Mouse (Mus musculus): Measurements from ENCODE around the gene Pi4k2a. TPM values are rescaled to one million over a fixed set of nuclear protein-coding genes. Genes with fewer than 3 reads are reported as not detected.

Pi4k2a gene
- polyA plus RNA-seq, 1 experiment from 2014 or later, result 9.7 TPM

DNA sequence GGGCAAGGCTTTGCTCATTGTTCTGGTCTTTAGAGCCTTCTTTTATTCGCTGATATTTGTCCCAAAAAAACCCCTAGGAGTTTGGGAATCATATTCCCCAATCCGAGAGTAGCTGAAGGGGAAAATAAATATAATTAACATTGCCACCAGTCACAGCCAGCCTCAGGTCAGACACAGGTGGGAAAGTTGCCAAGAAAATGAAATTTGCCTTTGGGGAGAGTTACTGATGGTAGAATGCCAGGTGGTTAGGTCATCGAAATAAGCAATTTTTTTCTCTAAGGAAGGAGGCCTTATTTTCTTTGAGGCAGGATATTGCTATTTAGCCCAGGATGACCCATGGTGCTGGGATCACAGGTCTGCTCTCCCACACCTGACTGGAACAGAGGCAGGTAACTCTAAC is 76.5 kb downstream of the Pi4k2a start:
- peaks cover 39% of the 10 kb centered on the region for H3K27me3 ChIP-seq
- peaks cover 42% of the 10 kb centered on the region for H3K4me1 ChIP-seq (replicated peaks)
- H3K36me3 ChIP-seq, result no peaks in the 10 kb centered on the region
- H3K9ac ChIP-seq, result no peak overlapping the region
- H3K4me2 ChIP-seq, result no peak overlapping the region
- H3K9me3 ChIP-seq (replicated peaks), result no peaks in the 10 kb centered on the region
- 41% methylated on average over 3 of the region's 3 CpGs for WGBS (ENCODE audit: insufficient replicate concordance)
- DNase-seq (no peak), ATAC-seq (ENCODE audit: low read depth) (no peak)
- H3K4me3 ChIP-seq (replicated peaks), result no peak overlapping the region
- H3K27ac ChIP-seq, result no peak overlapping the region

DNA sequence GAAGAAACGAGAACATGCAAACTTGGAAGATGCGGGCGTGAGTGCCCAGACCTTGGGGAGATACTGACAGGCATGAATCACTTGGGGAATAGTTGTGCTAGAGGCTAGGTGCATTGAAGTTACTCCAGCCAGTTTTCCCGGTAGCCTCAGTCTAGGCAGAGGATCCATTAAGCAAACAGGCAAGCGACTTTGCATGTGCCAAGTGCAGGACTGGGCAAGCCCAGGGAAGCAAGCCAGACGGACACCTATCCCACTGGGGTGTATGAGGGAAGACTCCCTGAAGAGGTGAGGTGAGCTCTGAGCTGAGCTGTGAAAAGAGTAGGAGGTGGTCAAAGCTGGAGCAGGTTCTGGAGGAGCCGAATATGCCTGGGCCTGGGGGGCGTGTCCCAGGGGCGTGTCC is 77.2 kb downstream of the Pi4k2a start:
- Histone ChIP-seq H3K4me1 (replicated peaks) (peaks cover 49% of the 10 kb centered on the region), H3K9me3 (replicated peaks) (no peaks in the 10 kb centered on the region), H3K4me3 (replicated peaks) (no peak overlapping the region), H3K27ac (no peak overlapping the region), H3K4me2 (no peak overlapping the region), H3K27me3 (peaks cover 39% of the 10 kb centered on the region), H3K36me3 (no peaks in the 10 kb centered on the region), H3K9ac (no peak overlapping the region)
- no peak for ATAC-seq (ENCODE audit: low read depth)
- 65% methylated on average over 9 of the region's 9 CpGs for WGBS (ENCODE audit: insufficient replicate concordance)
- no peak for DNase-seq

DNA sequence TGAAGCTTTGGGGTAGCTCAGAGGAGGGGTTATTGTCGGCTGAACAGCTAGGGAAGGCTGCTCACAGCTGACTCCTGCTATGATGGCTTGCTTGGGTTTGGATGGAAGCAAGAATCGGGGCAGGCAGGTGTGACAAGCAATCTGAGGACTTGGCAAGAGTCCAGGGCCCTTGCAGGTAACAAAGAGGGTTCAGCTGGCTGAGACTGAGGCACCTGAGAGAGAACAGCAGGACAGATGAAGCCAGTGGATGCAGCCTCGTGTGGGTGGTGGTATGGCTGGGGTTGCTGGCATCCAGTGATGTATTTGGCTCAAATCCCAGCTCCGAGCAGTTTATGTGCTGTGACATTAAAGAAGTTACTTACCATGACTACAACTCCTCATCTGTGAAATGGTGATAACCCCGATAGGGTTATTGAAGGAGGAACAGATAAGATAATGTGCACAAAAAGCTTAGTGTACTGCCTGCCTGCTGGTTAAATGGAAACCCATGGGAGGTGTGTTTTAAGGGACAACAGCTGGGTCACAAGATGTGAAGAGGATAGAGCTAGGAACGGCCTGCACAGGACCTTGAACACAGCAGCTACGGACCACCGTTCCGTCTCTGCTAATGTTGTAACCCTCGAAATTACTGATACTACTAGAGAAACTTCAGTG is 79.2 kb downstream of the Pi4k2a start:
- Histone ChIP-seq H3K9ac (peak overlapping the region; percentile 93), H3K9me3 (replicated peaks) (no peaks in the 10 kb centered on the region), H3K36me3 (no peaks in the 10 kb centered on the region), H3K4me3 (replicated peaks) (peak overlapping the region; percentile 94), H3K4me2 (peak overlapping the region; percentile 88), H3K4me1 (replicated peaks) (peaks cover 52% of the 10 kb centered on the region), H3K27me3 (peaks cover 32% of the 10 kb centered on the region), H3K27ac (peak overlapping the region; percentile 64)
- WGBS (ENCODE audit: insufficient replicate concordance), result 40% methylated on average over 10 of the region's 10 CpGs
- peak; percentile 33 for ATAC-seq (ENCODE audit: low read depth)
- DNase-seq, result peak; percentile 35

DNA sequence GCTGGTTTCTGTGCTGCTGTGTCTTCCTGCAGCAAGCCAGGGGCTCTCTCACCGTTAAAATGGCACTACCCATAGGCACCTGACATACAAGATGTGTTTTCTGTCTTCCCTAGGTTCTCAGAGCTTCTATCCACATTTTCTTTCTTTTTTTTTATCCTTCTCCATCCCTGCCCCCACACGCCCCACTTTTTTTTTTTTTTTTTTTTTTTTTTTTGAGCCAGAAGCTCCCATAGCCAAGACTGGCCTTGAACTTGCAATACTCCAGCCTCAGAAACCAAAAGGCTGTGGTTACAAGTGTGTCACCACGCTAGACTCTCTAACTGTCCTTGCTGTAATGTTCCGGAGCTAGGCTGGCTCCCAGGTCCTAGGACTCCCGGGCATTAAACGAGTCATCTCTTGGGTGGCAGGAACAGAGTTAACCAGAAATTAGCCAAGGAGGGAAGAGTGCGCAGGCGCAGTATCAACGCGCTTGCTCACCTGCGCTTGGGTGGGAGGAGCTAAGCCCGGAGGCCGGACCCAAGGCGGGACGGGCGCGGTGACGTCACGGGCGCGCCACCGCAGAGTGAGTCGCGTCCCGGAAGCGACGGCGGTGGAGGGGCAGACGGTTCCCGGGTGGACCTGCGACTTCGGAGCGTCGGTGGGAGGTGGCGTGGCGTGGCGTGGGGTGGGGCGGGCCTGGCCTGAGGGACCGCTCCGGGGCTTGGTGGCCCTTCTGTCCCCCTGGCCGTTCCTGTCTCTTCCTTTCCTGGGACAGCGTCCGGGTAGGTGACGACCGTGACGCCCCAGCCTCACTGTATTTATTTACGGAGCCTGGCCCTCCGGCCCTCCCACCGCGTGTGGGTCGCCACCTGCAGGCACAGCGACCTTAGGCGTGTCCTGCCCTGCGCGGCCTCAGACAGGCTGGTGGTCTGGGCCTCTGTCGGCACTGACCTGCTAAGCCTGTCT is 80.0 kb downstream of the Pi4k2a start:
- 1% methylated on average over 55 of the region's 56 CpGs for WGBS (ENCODE audit: insufficient replicate concordance)
- Histone ChIP-seq H3K36me3 (no peaks in the 10 kb centered on the region), H3K4me2 (peak overlapping the region; percentile 88), H3K4me1 (replicated peaks) (peaks cover 51% of the 10 kb centered on the region), H3K27ac (peak overlapping the region; percentile 73), H3K27me3 (peaks cover 26% of the 10 kb centered on the region), H3K9me3 (replicated peaks) (no peaks in the 10 kb centered on the region), H3K4me3 (replicated peaks) (peak overlapping the region; percentile 94), H3K9ac (peak overlapping the region; percentile 93)
- peak; percentile 95 for DNase-seq
- peak; percentile 91 for ATAC-seq (ENCODE audit: low read depth)

Other genes with a start within 250 kb of the Pi4k2a start
- gene Frat2, start 242.3 kb upstream of the Pi4k2a start, polyA plus RNA-seq (2015; fragmentation: Nextera tagmentation; extraction: Ambion mirVana), result 4.6 and 6.0 TPM in 2 replicates
- gene Rrp12, start 194.3 kb upstream of the Pi4k2a start, polyA plus RNA-seq (2015; fragmentation: Nextera tagmentation; extraction: Ambion mirVana), result 15.2 and 17.2 TPM in 2 replicates
- 230 and 238 TPM in 2 replicates for gene Pgam1, start 178.5 kb upstream of the Pi4k2a start, polyA plus RNA-seq (2015; fragmentation: Nextera tagmentation; extraction: Ambion mirVana)
- gene Exosc1, start 157.0 kb upstream of the Pi4k2a start, polyA plus RNA-seq (2015; fragmentation: Nextera tagmentation; extraction: Ambion mirVana), result 61.6 and 67.2 TPM in 2 replicates
- gene Zdhhc16, start 157.0 kb upstream of the Pi4k2a start, polyA plus RNA-seq (2015; fragmentation: Nextera tagmentation; extraction: Ambion mirVana), result 43.1 and 44.1 TPM in 2 replicates
- 10.4 and 13.5 TPM in 2 replicates for gene Mms19, start 109.3 kb upstream of the Pi4k2a start, polyA plus RNA-seq (2015; fragmentation: Nextera tagmentation; extraction: Ambion mirVana)
- 3.3 and 3.9 TPM in 2 replicates for gene Ubtd1, start 108.7 kb upstream of the Pi4k2a start, polyA plus RNA-seq (2015; fragmentation: Nextera tagmentation; extraction: Ambion mirVana)
- 0.15 and 0.16 TPM in 2 replicates for gene Ankrd2, start 54.5 kb upstream of the Pi4k2a start, polyA plus RNA-seq (2015; fragmentation: Nextera tagmentation; extraction: Ambion mirVana)
- gene Hoga1, start 44.9 kb upstream of the Pi4k2a start, polyA plus RNA-seq (2015; fragmentation: Nextera tagmentation; extraction: Ambion mirVana), result 21.6 and 21.9 TPM in 2 replicates
- gene 4933411K16Rik, start 38.2 kb upstream of the Pi4k2a start, polyA plus RNA-seq (2015; fragmentation: Nextera tagmentation; extraction: Ambion mirVana), result 0.15 TPM in 1 of 2 replicates, not detected in the other
- gene Morn4, start 4.1 kb upstream of the Pi4k2a start, polyA plus RNA-seq (2015; fragmentation: Nextera tagmentation; extraction: Ambion mirVana), result 2.6 and 2.8 TPM in 2 replicates
- gene Avpi1, start 38.6 kb downstream of the Pi4k2a start, polyA plus RNA-seq (2015; fragmentation: Nextera tagmentation; extraction: Ambion mirVana), result 15.6 and 15.8 TPM in 2 replicates
- 1.6 TPM in 2 replicates for gene Marveld1, start 56.9 kb downstream of the Pi4k2a start, polyA plus RNA-seq (2015; fragmentation: Nextera tagmentation; extraction: Ambion mirVana)
- gene Zfyve27, start 73.5 kb downstream of the Pi4k2a start, polyA plus RNA-seq (2015; fragmentation: Nextera tagmentation; extraction: Ambion mirVana), result 8.2 and 8.4 TPM in 2 replicates
- gene Sfrp5, start 111.8 kb downstream of the Pi4k2a start, polyA plus RNA-seq (2015; fragmentation: Nextera tagmentation; extraction: Ambion mirVana), result 0.21 and 0.98 TPM in 2 replicates
- gene Golga7b, start 157.1 kb downstream of the Pi4k2a start, polyA plus RNA-seq (2015; fragmentation: Nextera tagmentation; extraction: Ambion mirVana), result 0.06 TPM in 1 of 2 replicates, not detected in the other

All from liver, embryonic 13.5 days (tissue).